Mouse (Mus musculus) left cerebral cortex, postnatal 4 days (tissue): Measurements from ENCODE around the gene Fam151b. TPM values are rescaled to one million over a fixed set of nuclear protein-coding genes. Genes with fewer than 3 reads are reported as not detected.

ENCODE experiments used
- DNase-seq: peaks from one replicate; pipeline ENCODE4 v3.0.0-alpha.2; 2022
- intact Hi-C: fragments of 180-260 bp; cut with DNase I; formaldehyde crosslinking; loops from one replicate; pipeline ENCODE4 v1.15.1; 2025
- total RNA-seq, 2 experiments: library from RNA; stranded (reverse); gene quantifications; 2 replicates each; pipeline ENCODE4 v1.2.3; 2021

Fam151b gene
- total RNA-seq, 2 experiments from 2014 or later: 7.5 to 7.6 TPM

DNA sequence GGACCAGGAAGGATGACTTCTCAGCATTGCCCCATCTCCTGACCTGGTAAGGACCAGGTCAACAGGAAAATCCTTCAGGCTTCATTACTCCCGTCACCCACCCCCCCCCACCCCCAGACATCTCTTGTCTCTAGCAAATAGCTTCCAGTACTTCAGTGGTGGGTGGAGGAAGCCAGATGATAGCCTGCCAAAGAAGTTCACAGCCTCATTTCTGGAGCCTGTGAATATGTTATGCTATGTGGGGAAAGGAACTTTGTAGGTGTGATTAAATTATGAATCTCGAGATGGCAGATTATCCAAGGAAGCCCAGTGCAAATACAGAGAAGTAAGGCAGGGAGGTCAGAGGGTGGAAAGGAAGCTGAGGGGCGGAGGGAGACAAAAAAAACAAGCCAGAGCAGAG is 60.1 kb downstream of the Fam151b start:
- intact Hi-C loops: no loop called here
- no peak for DNase-seq

DNA sequence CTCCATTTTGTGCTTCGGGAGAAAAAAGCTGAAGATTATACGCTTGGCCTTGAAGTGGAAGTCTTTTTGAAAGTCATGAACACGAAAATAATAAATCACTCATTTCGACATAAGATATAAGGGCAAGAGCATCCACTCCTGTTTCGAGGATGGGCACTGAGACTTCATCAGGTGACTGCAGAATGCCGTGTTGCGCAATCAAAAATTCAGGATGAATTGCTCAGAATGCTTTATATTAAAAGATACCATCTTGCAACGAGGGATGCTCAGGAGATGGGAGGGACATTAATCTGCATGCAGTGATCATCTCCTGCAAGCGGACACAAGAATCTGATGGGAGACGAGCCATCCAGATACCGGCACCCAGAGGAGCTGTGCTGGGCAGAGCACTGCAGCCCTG is 64.2 kb downstream of the Fam151b start:
- no peak for DNase-seq
- intact Hi-C loops: no loop called here

- intact Hi-C loops: no loop called here
- no peak for DNase-seq
Observed at GRCm38 (mm10) chr13:92410486-92410885, 73.3 kb downstream of the Fam151b start.

- DNase-seq: no peak
- intact Hi-C loops: no loop called here
Observed at GRCm38 (mm10) chr13:92403496-92403895, 80.3 kb downstream of the Fam151b start.

DNA sequence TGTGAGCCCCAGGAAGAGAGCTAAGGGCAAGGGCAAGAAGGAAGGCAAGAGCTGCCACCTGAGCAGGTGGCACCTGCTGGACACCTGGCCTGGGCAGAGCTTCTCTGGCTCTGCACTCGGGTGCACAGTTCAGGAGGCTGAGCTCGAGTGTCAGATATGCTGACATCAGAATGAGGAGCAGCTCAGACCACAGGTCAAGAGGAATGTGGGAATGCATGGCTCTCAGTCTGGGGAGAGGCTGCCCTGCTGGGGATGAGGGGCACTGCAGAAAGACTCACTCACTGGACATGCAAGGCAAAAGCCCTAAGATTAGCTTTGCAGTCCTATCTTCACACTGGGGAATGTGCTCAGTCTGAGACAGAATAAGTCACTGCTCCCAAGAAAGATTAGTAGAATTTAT is 81.8 kb downstream of the Fam151b start:
- DNase-seq: no peak
- intact Hi-C loops: no loop called here

Other genes starting within 250 kb of the Fam151b start
- gene Gm20379, start 178.0 kb downstream of the Fam151b start, total RNA-seq: not detected
- 1 to 10 TPM; 1.8 to 2.1 TPM for gene Dhfr, start 129.3 kb downstream of the Fam151b start, total RNA-seq
- 10 to 100 TPM; 33.0 to 36.4 TPM for gene Msh3, start 129.0 kb downstream of the Fam151b start, total RNA-seq
- 1 to 10 TPM; 5.6 to 5.7 TPM for gene Ankrd34b, start 58.1 kb downstream of the Fam151b start, total RNA-seq
- gene Zfyve16, start 46.9 kb upstream of the Fam151b start, total RNA-seq: 10 to 100 TPM; 28.4 to 28.7 TPM
- gene Spz1, start 92.2 kb upstream of the Fam151b start, total RNA-seq: not detected
- gene Serinc5, start 127.1 kb upstream of the Fam151b start, total RNA-seq: 10 to 100 TPM; 37.0 to 38.5 TPM